16 mouse cellular contexts compared by ENCODE assay signal in genomic region chr15:95428003-95428663, GRCm38 (mm10).
DNase-seq lines count a peak whose midpoint lies in the region; ATAC-seq lines count a peak whose summit lies in the region.
"Had no signal": no experiment of that assay in that cellular context is flagged by ENCODE, and none has a peak within 500 bp of the region (broad histone marks: within the 10 kb centered on the region; RNA-seq: fewer than 3 reads in every experiment).

No protein-coding gene starts in this region.

- peaks cover 11% of the 10 kb centered on the region; the same call in 1 of the 2 replicates for H3K4me1 ChIP-seq in limb, embryonic 12.5 days (replicated peaks)
- H3K4me1 ChIP-seq in limb, embryonic 10.5 days = peaks cover 4% of the 10 kb centered on the region; the same call in 1 of the 2 replicates
- peaks cover 37% of the 10 kb centered on the region for H3K4me1 ChIP-seq in forebrain, embryonic 13.5 days
- H3K4me1 ChIP-seq in limb, embryonic 13.5 days = peaks cover 25% of the 10 kb centered on the region
- H3K4me1 ChIP-seq: heart, embryonic 10.5 days; limb, embryonic 15.5 days had no signal

- no peaks in the 10 kb centered on the region for H3K36me3 ChIP-seq in limb, embryonic 12.5 days
- no peaks in the 10 kb centered on the region for H3K36me3 ChIP-seq in limb, embryonic 10.5 days
- H3K36me3 ChIP-seq in forebrain, embryonic 13.5 days (ENCODE audit: poor library complexity, severe bottlenecking) = peaks cover 24% of the 10 kb centered on the region; the same call in 1 of the 2 replicates
- H3K36me3 ChIP-seq in limb, embryonic 13.5 days = no peaks in the 10 kb centered on the region
- H3K36me3 ChIP-seq: heart, embryonic 10.5 days; limb, embryonic 15.5 days had no signal

- H3K27ac ChIP-seq in limb, embryonic 12.5 days = no peak overlapping the region
- no peak overlapping the region for H3K27ac ChIP-seq in limb, embryonic 10.5 days
- H3K27ac ChIP-seq in forebrain, embryonic 13.5 days = peak overlapping the region; percentile 76
- no peak overlapping the region; the same call in 1 of the 2 replicates for H3K27ac ChIP-seq in limb, embryonic 13.5 days
- H3K27ac ChIP-seq: heart, embryonic 10.5 days; limb, embryonic 15.5 days had no signal

- H3K27me3 ChIP-seq in limb, embryonic 12.5 days = no peaks in the 10 kb centered on the region
- no peaks in the 10 kb centered on the region for H3K27me3 ChIP-seq in limb, embryonic 10.5 days (ENCODE audit: low read depth, poor library complexity, severe bottlenecking)
- H3K27me3 ChIP-seq in forebrain, embryonic 13.5 days = no peaks in the 10 kb centered on the region
- no peaks in the 10 kb centered on the region for H3K27me3 ChIP-seq in limb, embryonic 13.5 days
- H3K27me3 ChIP-seq: limb, embryonic 15.5 days had no signal

- 68% methylated on average over 7 of the region's 7 CpGs for WGBS in limb, embryonic 12.5 days
- 89% methylated on average over 7 of the region's 7 CpGs for WGBS in limb, embryonic 10.5 days
- whole genome bisulfite sequencing in forebrain, embryonic 13.5 days = 11% methylated on average over 7 of the region's 7 CpGs
- 58% methylated on average over 7 of the region's 7 CpGs for WGBS in limb, embryonic 13.5 days

- no peak overlapping the region for H3K4me2 ChIP-seq in limb, embryonic 12.5 days
- peak overlapping the region; percentile 22 for H3K4me2 ChIP-seq in forebrain, embryonic 13.5 days
- 0 out of 2 replicates have a peak overlapping the region, but pooled peaks have one; percentile 11 for H3K4me2 ChIP-seq in limb, embryonic 13.5 days (replicated peaks)
- H3K4me2 ChIP-seq: limb, embryonic 15.5 days; lung, embryonic 14.5 days had no signal

- 0 out of 2 replicates have a peak, but pooled peaks have one; percentile 56 for ATAC-seq in limb, embryonic 12.5 days (ENCODE audit: insufficient number of reproducible peaks, insufficient read depth, low FRiP score, low TSS enrichment, low read depth)
- ATAC-seq in forebrain, embryonic 13.5 days = peak; percentile 80
- ATAC-seq in limb, embryonic 13.5 days (ENCODE audit: low FRiP score, low read depth) = no peak

- H3K4me3 ChIP-seq in limb, embryonic 12.5 days (replicated peaks) = no peak overlapping the region
- no peak overlapping the region for H3K4me3 ChIP-seq in limb, embryonic 10.5 days
- no peak overlapping the region for H3K4me3 ChIP-seq in forebrain, embryonic 13.5 days
- no peak overlapping the region for H3K4me3 ChIP-seq in limb, embryonic 13.5 days
- H3K4me3 ChIP-seq: erythroblast, embryonic 14.5 days; heart, embryonic 10.5 days; limb, embryonic 15.5 days had no signal

- H3K9me3 ChIP-seq in limb, embryonic 12.5 days = no peaks in the 10 kb centered on the region
- no peaks in the 10 kb centered on the region for H3K9me3 ChIP-seq in limb, embryonic 10.5 days (replicated peaks)
- no peaks in the 10 kb centered on the region for H3K9me3 ChIP-seq in forebrain, embryonic 13.5 days (replicated peaks)
- H3K9me3 ChIP-seq in limb, embryonic 13.5 days = no peaks in the 10 kb centered on the region
- H3K9me3 ChIP-seq: heart, embryonic 10.5 days; limb, embryonic 15.5 days had no signal

- H3K9ac ChIP-seq in limb, embryonic 12.5 days (replicated peaks) = no peak overlapping the region
- no peak overlapping the region for H3K9ac ChIP-seq in forebrain, embryonic 13.5 days
- no peak overlapping the region for H3K9ac ChIP-seq in limb, embryonic 13.5 days
- H3K9ac ChIP-seq: limb, embryonic 15.5 days; lung, embryonic 14.5 days had no signal

- DNase-seq in limb, embryonic 10.5 days (ENCODE audit: low spot score) = no peak
- DNase-seq in retina, embryonic 14.5 days (ENCODE audit: low spot score) = peak; percentile 13
- DNase-seq in heart, postnatal 4 days = no peak
- DNase-seq in kidney, postnatal 10 days = no peak
- DNase-seq in urinary bladder, adult 2 months (ENCODE audit: low spot score) = no peak
- DNase-seq: cerebellum, postnatal 25 days; gastrocnemius, postnatal 10 days; heart, postnatal 36 days; lung, embryonic 14.5 days; thymus, postnatal 25 days had no signal
